Mouse (Mus musculus) midbrain, embryonic 12.5 days (tissue): ENCODE data around the gene Iqgap3. TPM values are rescaled to one million over a fixed set of nuclear protein-coding genes. Genes with fewer than 3 reads are reported as not detected.

Experiments
- ATAC-seq: fragments of 200-750 bp; cut with Nextera tagmentation; 2 replicates; pipeline ENCODE4 v1.8.0; 2017; ENCODE audit warnings: low read depth, moderate TSS enrichment, moderate library complexity; ENCODE audit not compliant: low FRiP score
- H3K27ac ChIP-seq: fragments of 300-500 bp; sonication (generic); replicated peaks from 2 replicates; pipeline ENCODE4 v1.5.1; 2016; ENCODE audit warnings: mild to moderate bottlenecking
- H3K27me3 ChIP-seq: fragments of 300-500 bp; sonication (generic); 2 replicates; pipeline ENCODE4 v1.6.1; 2016; ENCODE audit warnings: mild to moderate bottlenecking
- H3K36me3 ChIP-seq: fragments of 300-500 bp; sonication (generic); 2 replicates; pipeline ENCODE4 v1.6.1; 2016
- H3K4me1 ChIP-seq: fragments of 300-500 bp; sonication (generic); 2 replicates; pipeline ENCODE4 v1.6.1; 2016
- H3K4me2 ChIP-seq: fragments of 300-500 bp; sonication (generic); replicated peaks from 2 replicates; pipeline ENCODE4 v1.6.1; 2016; ENCODE audit warnings: mild to moderate bottlenecking, moderate library complexity
- H3K4me3 ChIP-seq: fragments of 300-500 bp; sonication (generic); 2 replicates; pipeline ENCODE4 v1.5.1; 2016; ENCODE audit warnings: mild to moderate bottlenecking
- H3K9ac ChIP-seq: fragments of 300-500 bp; sonication (generic); replicated peaks from 2 replicates; pipeline ENCODE4 v1.6.1; 2016; ENCODE audit warnings: mild to moderate bottlenecking, moderate library complexity
- H3K9me3 ChIP-seq: fragments of 300-500 bp; sonication (generic); 2 replicates; pipeline ENCODE4 v1.6.1; 2016; ENCODE audit warnings: mild to moderate bottlenecking
- WGBS: fragments of 180-500 bp; shearing (Covaris S2); methylation state at CpG from one replicate; pipeline ENCODE4 v1.1.7; 2016; 5-methylcytosine and 5-hydroxymethylcytosine counted together
- polyA plus RNA-seq: library from polyadenylated mRNA; unstranded; fragments of >200 nt; fragmentation: Nextera tagmentation; extraction: Ambion mirVana; gene quantifications from 2 replicates; pipeline ENCODE4 v1.2.1, GENCODE M21; 2016

Iqgap3 gene
- polyA plus RNA-seq, 1 experiment from 2014 or later: 20.8 TPM

- Histone ChIP-seq H3K36me3 (peaks cover 86% of the 10 kb centered on the region), H3K4me3 (no peak overlapping the region), H3K9me3 (no peaks in the 10 kb centered on the region), H3K27ac (no peak overlapping the region), H3K4me2 (no peak overlapping the region), H3K9ac (no peak overlapping the region), H3K4me1 (peaks cover 15% of the 10 kb centered on the region), H3K27me3 (no peaks in the 10 kb centered on the region)
- WGBS: 85% methylated on average over 6 of the region's 6 CpGs
- no peak for ATAC-seq
Observed at GRCm38 (mm10) chr3:88160856-88161255, 79.1 kb downstream of the Iqgap3 start.

GRCm38 (mm10) chr3:88162259-88162658, 80.5 kb downstream of the Iqgap3 start:
- H3K4me3 ChIP-seq: no peak overlapping the region
- H3K27ac ChIP-seq: no peak overlapping the region
- WGBS: 86% methylated on average over 8 of the region's 8 CpGs
- H3K9me3 ChIP-seq: no peaks in the 10 kb centered on the region
- H3K9ac ChIP-seq: no peak overlapping the region
- H3K27me3 ChIP-seq: no peaks in the 10 kb centered on the region
- no peak overlapping the region for H3K4me2 ChIP-seq
- H3K4me1 ChIP-seq: peaks cover 15% of the 10 kb centered on the region
- no peak for ATAC-seq
- H3K36me3 ChIP-seq: peaks cover 86% of the 10 kb centered on the region

GRCm38 (mm10) chr3:88162811-88163210, 81.0 kb downstream of the Iqgap3 start:
- Histone ChIP-seq H3K36me3 (peaks cover 89% of the 10 kb centered on the region), H3K27ac (no peak overlapping the region), H3K4me2 (no peak overlapping the region), H3K27me3 (no peaks in the 10 kb centered on the region), H3K4me3 (no peak overlapping the region), H3K9me3 (no peaks in the 10 kb centered on the region), H3K4me1 (peaks cover 12% of the 10 kb centered on the region), H3K9ac (no peak overlapping the region)
- no peak for ATAC-seq
- WGBS: 77% methylated on average over 4 of the region's 4 CpGs

GRCm38 (mm10) chr3:88163847-88164246, 82.1 kb downstream of the Iqgap3 start:
- Histone ChIP-seq H3K9me3 (no peaks in the 10 kb centered on the region), H3K27me3 (no peaks in the 10 kb centered on the region), H3K4me1 (peaks cover 7% of the 10 kb centered on the region; the same call in 1 of the 2 replicates), H3K9ac (no peak overlapping the region), H3K27ac (no peak overlapping the region), H3K4me2 (no peak overlapping the region), H3K36me3 (peaks cover 91% of the 10 kb centered on the region), H3K4me3 (no peak overlapping the region)
- ATAC-seq: no peak
- 75% methylated on average over 3 of the region's 3 CpGs for WGBS

- H3K4me1 ChIP-seq: peaks cover 7% of the 10 kb centered on the region; the same call in 1 of the 2 replicates
- no peak for ATAC-seq
- WGBS: 60% methylated on average over 3 of the region's 3 CpGs
- no peak overlapping the region for H3K4me3 ChIP-seq
- H3K4me2 ChIP-seq: no peak overlapping the region
- H3K9ac ChIP-seq: no peak overlapping the region
- H3K9me3 ChIP-seq: no peaks in the 10 kb centered on the region
- no peak overlapping the region for H3K27ac ChIP-seq
- no peaks in the 10 kb centered on the region for H3K27me3 ChIP-seq
- peaks cover 91% of the 10 kb centered on the region for H3K36me3 ChIP-seq
Observed at GRCm38 (mm10) chr3:88164263-88164662, 82.5 kb downstream of the Iqgap3 start.

GRCm38 (mm10) chr3:88166056-88166455, 84.3 kb downstream of the Iqgap3 start:
- H3K9ac ChIP-seq: no peak overlapping the region
- WGBS: 90% methylated on average over 5 of the region's 5 CpGs
- peaks cover 90% of the 10 kb centered on the region for H3K36me3 ChIP-seq
- peaks cover 7% of the 10 kb centered on the region; the same call in 1 of the 2 replicates for H3K4me1 ChIP-seq
- H3K4me2 ChIP-seq: no peak overlapping the region
- no peak for ATAC-seq
- H3K27me3 ChIP-seq: no peaks in the 10 kb centered on the region
- no peak overlapping the region for H3K4me3 ChIP-seq
- H3K9me3 ChIP-seq: no peaks in the 10 kb centered on the region
- H3K27ac ChIP-seq: no peak overlapping the region

GRCm38 (mm10) chr3:88170361-88170760, 88.6 kb downstream of the Iqgap3 start:
- Histone ChIP-seq H3K27ac (no peak overlapping the region), H3K4me2 (no peak overlapping the region), H3K9ac (no peak overlapping the region), H3K36me3 (peaks cover 55% of the 10 kb centered on the region), H3K9me3 (no peaks in the 10 kb centered on the region), H3K27me3 (no peaks in the 10 kb centered on the region), H3K4me1 (no peaks in the 10 kb centered on the region), H3K4me3 (no peak overlapping the region)
- WGBS: 90% methylated on average over 5 of the region's 5 CpGs
- no peak for ATAC-seq

Other genes with a start within 250 kb of the Iqgap3 start
- gene Sh2d2a, start 235.2 kb upstream of the Iqgap3 start, polyA plus RNA-seq: not detected in 2 replicates
- gene Prcc, start 196.4 kb upstream of the Iqgap3 start, polyA plus RNA-seq: 15.7 and 15.9 TPM in 2 replicates
- 233 and 243 TPM in 2 replicates for gene Hdgf, start 175.7 kb upstream of the Iqgap3 start, polyA plus RNA-seq
- gene Mrpl24, start 162.5 kb upstream of the Iqgap3 start, polyA plus RNA-seq: 73.5 and 77.8 TPM in 2 replicates
- gene Isg20l2, start 151.7 kb upstream of the Iqgap3 start, polyA plus RNA-seq: 78.7 and 79.0 TPM in 2 replicates
- gene Rrnad1, start 151.3 kb upstream of the Iqgap3 start, polyA plus RNA-seq: 23.5 and 24.2 TPM in 2 replicates
- gene Crabp2, start 133.3 kb upstream of the Iqgap3 start, polyA plus RNA-seq: 291 and 335 TPM in 2 replicates
- gene Nes, start 110.9 kb upstream of the Iqgap3 start, polyA plus RNA-seq: 183 and 196 TPM in 2 replicates
- 0.63 and 1.1 TPM in 2 replicates for gene Bcan, start 81.7 kb upstream of the Iqgap3 start, polyA plus RNA-seq
- gene Hapln2, start 54.4 kb upstream of the Iqgap3 start, polyA plus RNA-seq: 0.13 and 0.43 TPM in 2 replicates
- 26.5 and 27.1 TPM in 2 replicates for gene Gpatch4, start 38.9 kb upstream of the Iqgap3 start, polyA plus RNA-seq
- gene Naxe, start 23.5 kb upstream of the Iqgap3 start, polyA plus RNA-seq: 124 and 128 TPM in 2 replicates
- not detected in 2 replicates for gene Ttc24, start 3.7 kb upstream of the Iqgap3 start, polyA plus RNA-seq
- 15.1 and 17.6 TPM in 2 replicates for gene Mef2d, start 60.4 kb downstream of the Iqgap3 start, polyA plus RNA-seq
- gene Rhbg, start 172.7 kb downstream of the Iqgap3 start, polyA plus RNA-seq: 0.26 TPM in 1 of 2 replicates, not detected in the other
- gene Gm38392, start 205.2 kb downstream of the Iqgap3 start, polyA plus RNA-seq: not detected in 2 replicates
- 10.9 and 12.8 TPM in 2 replicates for gene Tsacc, start 215.0 kb downstream of the Iqgap3 start, polyA plus RNA-seq
- 606 and 646 TPM in 2 replicates for gene Cct3, start 215.1 kb downstream of the Iqgap3 start, polyA plus RNA-seq
- 104 and 128 TPM in 2 replicates for gene Glmp, start 243.1 kb downstream of the Iqgap3 start, polyA plus RNA-seq